ENCODE assay signal across 13 mouse cellular contexts in genomic region chr5:40733844-40734566, GRCm38 (mm10).
DNase-seq lines count a peak whose midpoint lies in the region; ATAC-seq and TF ChIP-seq lines count a peak whose summit lies in the region.
"Had no signal": no experiment of that assay in that cellular context is flagged by ENCODE, and none has a peak within 500 bp of the region (broad histone marks: within the 10 kb centered on the region; RNA-seq: fewer than 3 reads in every experiment).

No protein-coding gene starts in this region.

- TF ChIP-seq EP300 in lung, postnatal 0 days (IDR thresholded peaks at IDR 0.05), result no peak

- no peak for TF ChIP-seq CTCF in lung, postnatal 0 days (IDR thresholded peaks at IDR 0.05)
- TF ChIP-seq CTCF in midbrain, postnatal 0 days (IDR thresholded peaks at IDR 0.05), result no peak

- H3K4me1 ChIP-seq in heart, embryonic 10.5 days, result no peaks in the 10 kb centered on the region; the same call in 1 of the 2 replicates
- no peaks in the 10 kb centered on the region for H3K4me1 ChIP-seq in lung, postnatal 0 days (ENCODE audit: insufficient read depth, low read depth, low read length)
- no peaks in the 10 kb centered on the region for H3K4me1 ChIP-seq in forebrain, embryonic 14.5 days (ENCODE audit: control insufficient read depth, insufficient read depth, low read length)
- H3K4me1 ChIP-seq in midbrain, postnatal 0 days (ENCODE audit: insufficient read depth, low read length), result no peaks in the 10 kb centered on the region
- H3K4me1 ChIP-seq: liver, embryonic 12.5 days; neural tube, embryonic 15.5 days; stomach, embryonic 15.5 days had no signal

- WGBS in heart, embryonic 10.5 days, result 75% methylated on average over 2 of the region's 2 CpGs
- WGBS in lung, postnatal 0 days, result 61% methylated on average over 2 of the region's 2 CpGs
- WGBS in forebrain, embryonic 14.5 days, result 53% methylated on average over 2 of the region's 2 CpGs
- 58% methylated on average over 2 of the region's 2 CpGs for WGBS in midbrain, postnatal 0 days

- no peaks in the 10 kb centered on the region for H3K36me3 ChIP-seq in heart, embryonic 10.5 days
- no peaks in the 10 kb centered on the region for H3K36me3 ChIP-seq in lung, postnatal 0 days (ENCODE audit: insufficient read depth, low read length)
- H3K36me3 ChIP-seq in forebrain, embryonic 14.5 days (ENCODE audit: control insufficient read depth, insufficient read depth, low read length), result no peaks in the 10 kb centered on the region
- no peaks in the 10 kb centered on the region for H3K36me3 ChIP-seq in midbrain, postnatal 0 days (ENCODE audit: insufficient read depth, low read length)
- H3K36me3 ChIP-seq: liver, embryonic 12.5 days; neural tube, embryonic 15.5 days; stomach, embryonic 15.5 days had no signal

- no peaks in the 10 kb centered on the region for H3K9me3 ChIP-seq in heart, embryonic 10.5 days
- no peaks in the 10 kb centered on the region for H3K9me3 ChIP-seq in lung, postnatal 0 days (ENCODE audit: low read length)
- no peaks in the 10 kb centered on the region for H3K9me3 ChIP-seq in forebrain, embryonic 14.5 days (replicated peaks; ENCODE audit: control insufficient read depth, low read length)
- no peaks in the 10 kb centered on the region for H3K9me3 ChIP-seq in midbrain, postnatal 0 days (ENCODE audit: low read length)
- H3K9me3 ChIP-seq: liver, embryonic 12.5 days; neural tube, embryonic 15.5 days; stomach, embryonic 15.5 days had no signal

- peak; percentile 17 for DNase-seq in heart, postnatal 4 days
- no peak for DNase-seq in heart, embryonic 10.5 days (ENCODE audit: low spot score)
- DNase-seq in lung, postnatal 0 days (ENCODE audit: low spot score), result peak; percentile 43
- no peak for DNase-seq in lung, postnatal 4 days
- peak; percentile 86 for DNase-seq in forebrain, embryonic 14.5 days (ENCODE audit: low spot score)
- peak; percentile 59 for DNase-seq in midbrain, postnatal 0 days (ENCODE audit: low spot score)
- no peak for DNase-seq in left cerebral cortex, adult 9 months (ENCODE audit: low spot score in 2 of 2)
- no peak for DNase-seq in adipocyte (ENCODE audit: low spot score)
- DNase-seq: right cerebral cortex, postnatal 25 days had no signal

- no peak overlapping the region for H3K4me3 ChIP-seq in heart, embryonic 10.5 days
- H3K4me3 ChIP-seq in lung, postnatal 0 days (ENCODE audit: low read depth, low read length), result no peak overlapping the region
- H3K4me3 ChIP-seq in forebrain, embryonic 14.5 days (ENCODE audit: low read depth, low read length), result no peak overlapping the region
- H3K4me3 ChIP-seq in midbrain, postnatal 0 days (ENCODE audit: low read depth, low read length), result no peak overlapping the region
- H3K4me3 ChIP-seq: left cerebral cortex, adult 2 months; liver, embryonic 12.5 days; neural tube, embryonic 15.5 days; stomach, embryonic 15.5 days had no signal

- no peak overlapping the region for H3K4me2 ChIP-seq in lung, postnatal 0 days (replicated peaks; ENCODE audit: low read depth, low read length)
- H3K4me2 ChIP-seq in forebrain, embryonic 14.5 days (ENCODE audit: low read length), result no peak overlapping the region
- H3K4me2 ChIP-seq in midbrain, postnatal 0 days (ENCODE audit: low read depth, low read length, poor library complexity, severe bottlenecking), result no peak overlapping the region
- H3K4me2 ChIP-seq: liver, embryonic 12.5 days; neural tube, embryonic 15.5 days; stomach, embryonic 15.5 days had no signal

- H3K27ac ChIP-seq in heart, embryonic 10.5 days, result no peak overlapping the region
- no peak overlapping the region for H3K27ac ChIP-seq in lung, postnatal 0 days (ENCODE audit: low read length)
- no peak overlapping the region for H3K27ac ChIP-seq in forebrain, embryonic 14.5 days (ENCODE audit: low read depth, low read length)
- no peak overlapping the region for H3K27ac ChIP-seq in midbrain, postnatal 0 days (ENCODE audit: low read depth, low read length)
- H3K27ac ChIP-seq: left cerebral cortex, adult 2 months; liver, embryonic 12.5 days; neural tube, embryonic 15.5 days; stomach, embryonic 15.5 days had no signal

- H3K9ac ChIP-seq in lung, postnatal 0 days (replicated peaks; ENCODE audit: low read depth), result no peak overlapping the region
- H3K9ac ChIP-seq in forebrain, embryonic 14.5 days (ENCODE audit: low read length), result no peak overlapping the region
- H3K9ac ChIP-seq in midbrain, postnatal 0 days (replicated peaks; ENCODE audit: low read length, poor library complexity, severe bottlenecking), result no peak overlapping the region
- H3K9ac ChIP-seq: liver, embryonic 12.5 days; neural tube, embryonic 15.5 days; stomach, embryonic 15.5 days had no signal

- no peak for ATAC-seq in lung, postnatal 0 days
- ATAC-seq in forebrain, embryonic 14.5 days, result peak; percentile 68
- ATAC-seq in midbrain, postnatal 0 days (ENCODE audit: low FRiP score), result no peak
- ATAC-seq: liver, embryonic 12.5 days had no signal

- H3K27me3 ChIP-seq in heart, embryonic 10.5 days (ENCODE audit: insufficient read depth, poor library complexity, severe bottlenecking), result no peaks in the 10 kb centered on the region
- no peaks in the 10 kb centered on the region for H3K27me3 ChIP-seq in lung, postnatal 0 days (replicated peaks; ENCODE audit: insufficient read depth, low read length)
- no peaks in the 10 kb centered on the region for H3K27me3 ChIP-seq in forebrain, embryonic 14.5 days (replicated peaks; ENCODE audit: control insufficient read depth, insufficient read depth, low read length)
- no peaks in the 10 kb centered on the region for H3K27me3 ChIP-seq in midbrain, postnatal 0 days (ENCODE audit: insufficient read depth, low read length)
- H3K27me3 ChIP-seq: liver, embryonic 12.5 days; neural tube, embryonic 15.5 days; stomach, embryonic 15.5 days had no signal

Comparison
In these comparisons a context has a peak if more than half of its experiments do, and no peak if none do; other contexts are left out.
1. DNase-seq: peak in heart, postnatal 4 days (single experiment), lung, postnatal 0 days (single experiment), forebrain, embryonic 14.5 days (single experiment) and midbrain, postnatal 0 days (single experiment); none in heart, embryonic 10.5 days (single experiment), lung, postnatal 4 days (0 of 2), left cerebral cortex, adult 9 months (0 of 2) and adipocyte (single experiment).